Mouse (Mus musculus) G1E (cell line): ENCODE results near the gene Slc25a28.

ENCODE experiments used
- CTCF ChIP-seq: IDR thresholded peaks from 2 replicates; pipeline ENCODE4 v1.5.1; 2012; ENCODE audit warnings: low read depth, low read length, inconsistent platforms, mixed read lengths
- GATA2 ChIP-seq: IDR thresholded peaks from 2 replicates; pipeline ENCODE4 v1.6.1; 2012; ENCODE audit warnings: low read depth, low read length, inconsistent platforms, borderline replicate concordance
- TAL1 ChIP-seq: conservative IDR thresholded peaks from 2 replicates; pipeline ENCODE4 v1.6.1; 2012; ENCODE audit warnings: low read depth, low read length, inconsistent platforms, mixed read lengths

DNA sequence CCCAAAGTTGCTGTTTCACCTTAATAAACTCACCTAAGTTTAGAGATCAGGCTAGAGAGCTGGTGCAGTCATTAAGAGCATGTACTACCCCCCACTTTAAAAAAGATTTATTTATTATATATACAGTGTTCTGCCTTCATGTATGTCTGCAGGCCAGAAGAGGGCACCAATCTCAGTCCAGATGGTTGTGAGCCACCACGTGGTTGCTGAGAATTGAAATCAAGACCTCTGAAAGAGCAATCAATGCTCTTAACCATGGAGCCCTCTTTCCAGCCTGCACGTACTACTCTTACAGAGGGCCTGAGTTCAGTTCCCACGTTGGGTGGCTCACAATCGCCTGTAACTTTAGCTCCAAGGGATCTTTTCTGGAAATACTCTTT is 7.3 kb downstream of the Slc25a28 start:
- no peak for TF ChIP-seq CTCF
- no peak for TF ChIP-seq GATA2
- no peak for TF ChIP-seq TAL1
